Mouse (Mus musculus) CH12.LX (cell line): ENCODE data around the gene Sh3rf3. TPM values are rescaled to one million over a fixed set of nuclear protein-coding genes. Genes with fewer than 3 reads are reported as not detected.

Experiments
- DNase-seq: peaks from one replicate; pipeline ENCODE4 v3.0.0-alpha.2; 2013; ENCODE audit errors: extremely low read depth
- H3K27ac ChIP-seq: 2 replicates; pipeline ENCODE4 v1.5.1; 2012; ENCODE audit warnings: low read depth, mild to moderate bottlenecking, control low read depth, moderate library complexity; ENCODE audit not compliant: insufficient read depth
- H3K27me3 ChIP-seq: replicated peaks from 2 replicates; pipeline ENCODE3; 2012; ENCODE audit warnings: inconsistent platforms
- H3K36me3 ChIP-seq, 2 experiments: replicated peaks in 1 of 2; 2 replicates each; pipeline versions ENCODE3 to v1.6.1; 2012; ENCODE audit warnings: inconsistent platforms in 1 of 2, low read length in 1 of 2, mild to moderate bottlenecking in 1 of 2, mixed read lengths in 1 of 2, moderate library complexity in 1 of 2; ENCODE audit not compliant: control insufficient read depth in 1 of 2, insufficient read depth in 1 of 2
- H3K4me1 ChIP-seq, 2 experiments: 2 replicates each; pipeline ENCODE4 v1.6.1; 2012; ENCODE audit warnings: inconsistent platforms in 1 of 2, moderate library complexity in 1 of 2; ENCODE audit not compliant: insufficient read depth in 2 of 2, control insufficient read depth in 1 of 2
- H3K4me2 ChIP-seq: 2 replicates; pipeline ENCODE4 v1.6.1; 2012; ENCODE audit warnings: low read depth, mild to moderate bottlenecking, control low read depth; ENCODE audit not compliant: poor library complexity, insufficient read depth, severe bottlenecking
- H3K4me3 ChIP-seq, 3 experiments: fragments of 150-350 bp in 1 of 3; sonication (generic) in 1 of 3; replicated peaks in 1 of 3; 2 replicates each; pipeline versions ENCODE3 to v1.5.1; 2011 to 2012; ENCODE audit warnings: low read depth in 2 of 3, low read length in 2 of 3, mild to moderate bottlenecking in 2 of 3, moderate library complexity in 2 of 3, control low read depth in 1 of 3, improper control_type of control experiment in 1 of 3, inconsistent platforms in 1 of 3, mixed read lengths in 1 of 3; ENCODE audit not compliant: poor library complexity in 1 of 3
- H3K79me2 ChIP-seq: replicated peaks from 2 replicates; pipeline ENCODE4 v1.6.1; 2012; ENCODE audit warnings: mild to moderate bottlenecking, moderate library complexity; ENCODE audit not compliant: control insufficient read depth, poor library complexity, insufficient read depth, severe bottlenecking; ENCODE audit errors: extremely low read depth
- H3K9ac ChIP-seq: 2 replicates; pipeline ENCODE4 v1.6.1; 2012; ENCODE audit warnings: low read depth, mild to moderate bottlenecking, control low read depth, moderate library complexity; ENCODE audit not compliant: insufficient read depth
- H3K9me3 ChIP-seq: replicated peaks from 2 replicates; pipeline ENCODE3; 2012; ENCODE audit warnings: low read length, inconsistent platforms, mixed read lengths
- KAT2A ChIP-seq: IDR thresholded peaks from 2 replicates; pipeline ENCODE4 v1.6.1; 2012; ENCODE audit warnings: low read length, improper control_type of control experiment, inconsistent platforms; ENCODE audit not compliant: insufficient replicate concordance
- MAZ ChIP-seq: IDR thresholded peaks from 2 replicates; pipeline ENCODE4 v1.6.1; 2012; ENCODE audit warnings: low read depth, mild to moderate bottlenecking, inconsistent platforms, low read length, improper control_type of control experiment, moderate library complexity
- ZC3H11A ChIP-seq: IDR thresholded peaks from 2 replicates; pipeline ENCODE4 v1.6.1; 2012; ENCODE audit warnings: low read depth, mild to moderate bottlenecking, inconsistent platforms, low read length, improper control_type of control experiment
- dilution Hi-C: fragments of 300-500 bp; cut with MboI; formaldehyde crosslinking; loops from 2 replicates; pipeline ENCODE4 v1.14.3; 2020; ENCODE audit warnings: low sequenced_read_pairs; ENCODE audit not compliant: extremely low pct_unique_long_range_greater_than_20kb, extremely low pct_ligation_motif_present
- in situ Hi-C: fragments of 300-500 bp; cut with MboI; formaldehyde crosslinking; loops from 3 replicates; pipeline ENCODE4 v1.14.3; 2019; ENCODE audit warnings: low sequenced_read_pairs, low pct_ligation_motif_present, low pct_unique_long_range_greater_than_20kb, mixed read lengths
- polyA plus RNA-seq: library from polyadenylated mRNA; unstranded; fragments of >175 nt; gene quantifications from 2 replicates; pipeline ENCODE4 v1.2.1, GENCODE M21; 2012; ENCODE audit warnings: low read depth; ENCODE audit not compliant: insufficient read length
- total RNA-seq, 2 experiments: library from RNA; depleted of rRNA; stranded (reverse); fragments of 300-350 nt in 1 of 2; fragments of >200 nt in 1 of 2; gene quantifications; 2 replicates each; pipeline ENCODE4 v1.2.3; 2012 to 2014

Sh3rf3 gene
- total and polyA plus RNA-seq, 3 experiments, result 0.13 to 0.64 TPM; not detected in 1

DNA sequence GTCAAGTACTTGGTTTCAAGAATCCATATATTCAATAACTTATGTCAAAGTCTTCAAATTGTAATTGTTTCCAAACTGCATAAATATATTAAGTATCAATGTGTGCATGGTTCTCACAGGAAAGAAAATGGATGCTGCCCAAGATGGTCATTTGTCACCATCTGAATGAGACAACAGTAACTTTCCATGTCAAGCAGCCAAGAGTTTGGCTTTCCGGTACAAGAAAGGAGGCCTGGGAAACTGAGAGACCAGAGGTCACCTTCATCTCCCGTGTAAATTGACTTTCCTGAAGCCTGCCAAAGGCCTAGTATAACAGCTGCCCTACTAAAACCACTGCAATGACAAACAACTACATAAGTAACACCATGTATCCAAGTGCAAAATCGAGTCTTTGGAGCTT is 369.1 kb downstream of the Sh3rf3 start:
- Histone ChIP-seq H3K36me3 (peaks cover 3 to 12% of the 10 kb centered on the region in 2 experiments), H3K9me3 (no peaks in the 10 kb centered on the region), H3K27me3 (no peaks in the 10 kb centered on the region), H3K4me3 (no peak overlapping the region), H3K9ac (no peak overlapping the region), H3K27ac (no peak overlapping the region), H3K79me2 (no peaks in the 10 kb centered on the region), H3K4me2 (no peak overlapping the region), H3K4me1 (no peaks in the 10 kb centered on the region)
- TF ChIP-seq KAT2A (no peak), ZC3H11A (no peak), MAZ (no peak)
- in situ Hi-C loops (no loop called here), dilution Hi-C loops (no loop called here)
- DNase-seq, result no peak

Other genes starting within 250 kb of the Sh3rf3 start
- not detected in 2 replicates for gene Edar, start 137.7 kb upstream of the Sh3rf3 start, total RNA-seq (2012; rRNA removed)
- not detected in 2 replicates for gene Edar, start 137.7 kb upstream of the Sh3rf3 start, total RNA-seq (2014; rRNA removed)
- gene Edar, start 137.7 kb upstream of the Sh3rf3 start, polyA plus RNA-seq, result not detected in 2 replicates
- gene Gm17542, start 95.1 kb upstream of the Sh3rf3 start, total RNA-seq (2012; rRNA removed), result not detected in 2 replicates
- not detected in 2 replicates for gene Gm17542, start 95.1 kb upstream of the Sh3rf3 start, total RNA-seq (2014; rRNA removed)
- not detected in 2 replicates for gene Gm17542, start 95.1 kb upstream of the Sh3rf3 start, polyA plus RNA-seq